Mouse (Mus musculus): Measurements from ENCODE around the gene Ccnt2.
"Not testable (repeated sequence)": the region's sequence is repeated elsewhere in the genome, so short reads cannot be mapped to it uniquely, and the experiment has no call there.

The Ccnt2 gene

GRCm38 (mm10) chr1:127773803-127774500 lies at the start of gene Ccnt2:
Gene Ccnt2 (plus strand): TSS chr1:127774164.
- peak; percentile 97 for ATAC-seq (ENCODE audit: insufficient number of reproducible peaks, low FRiP score, low TSS enrichment)

- ATAC-seq (ENCODE audit: insufficient number of reproducible peaks, low FRiP score, low TSS enrichment): no peak
Observed at GRCm38 (mm10) chr1:127729096-127729495, 44.9 kb upstream of the Ccnt2 start, which contains the start of gene Acmsd. Gene Acmsd (plus strand): TSS chr1:127729413.

GRCm38 (mm10) chr1:127731086-127731485 lies 42.9 kb upstream of the Ccnt2 start:
- ATAC-seq (ENCODE audit: insufficient number of reproducible peaks, low FRiP score, low TSS enrichment): no peak

- ATAC-seq (ENCODE audit: insufficient number of reproducible peaks, low FRiP score, low TSS enrichment): no peak
Observed at GRCm38 (mm10) chr1:127732435-127732834, 41.5 kb upstream of the Ccnt2 start.

GRCm38 (mm10) chr1:127732841-127733240 lies 41.1 kb upstream of the Ccnt2 start:
- no peak for ATAC-seq (ENCODE audit: insufficient number of reproducible peaks, low FRiP score, low TSS enrichment)

GRCm38 (mm10) chr1:127735356-127735755 lies 38.6 kb upstream of the Ccnt2 start:
- no peak for ATAC-seq (ENCODE audit: insufficient number of reproducible peaks, low FRiP score, low TSS enrichment)

GRCm38 (mm10) chr1:127750401-127751102 lies 23.4 kb upstream of the Ccnt2 start:
- ATAC-seq (ENCODE audit: insufficient number of reproducible peaks, low FRiP score, low TSS enrichment): no peak

- no peak for ATAC-seq (ENCODE audit: insufficient number of reproducible peaks, low FRiP score, low TSS enrichment)
Observed at GRCm38 (mm10) chr1:127755806-127756205, 18.2 kb upstream of the Ccnt2 start.

GRCm38 (mm10) chr1:127756331-127757163 lies 17.4 kb upstream of the Ccnt2 start:
- no peak for ATAC-seq (ENCODE audit: insufficient number of reproducible peaks, low FRiP score, low TSS enrichment)

GRCm38 (mm10) chr1:127757164-127757545 lies 16.8 kb upstream of the Ccnt2 start:
- ATAC-seq (ENCODE audit: insufficient number of reproducible peaks, low FRiP score, low TSS enrichment): not testable (repeated sequence)

GRCm38 (mm10) chr1:127765468-127765867 lies 8.5 kb upstream of the Ccnt2 start:
- no peak for ATAC-seq (ENCODE audit: insufficient number of reproducible peaks, low FRiP score, low TSS enrichment)

- ATAC-seq (ENCODE audit: insufficient number of reproducible peaks, low FRiP score, low TSS enrichment): no peak
Observed at GRCm38 (mm10) chr1:127766741-127767140, 7.2 kb upstream of the Ccnt2 start.

- ATAC-seq (ENCODE audit: insufficient number of reproducible peaks, low FRiP score, low TSS enrichment): peak; percentile 33
Observed at GRCm38 (mm10) chr1:127773198-127773802, 664 bp upstream of the Ccnt2 start.

- no peak; the same call in 1 of the 2 replicates for ATAC-seq (ENCODE audit: insufficient number of reproducible peaks, low FRiP score, low TSS enrichment)
Observed at GRCm38 (mm10) chr1:127774501-127774880, 527 bp downstream of the Ccnt2 start.

GRCm38 (mm10) chr1:127775206-127775720 lies 1.3 kb downstream of the Ccnt2 start:
- no peak for ATAC-seq (ENCODE audit: insufficient number of reproducible peaks, low FRiP score, low TSS enrichment)

- no peak for ATAC-seq (ENCODE audit: insufficient number of reproducible peaks, low FRiP score, low TSS enrichment)
Observed at GRCm38 (mm10) chr1:127776246-127776645, 2.3 kb downstream of the Ccnt2 start.

- ATAC-seq (ENCODE audit: insufficient number of reproducible peaks, low FRiP score, low TSS enrichment): no peak
Observed at GRCm38 (mm10) chr1:127778611-127779010, 4.6 kb downstream of the Ccnt2 start.

GRCm38 (mm10) chr1:127780142-127780541 lies 6.2 kb downstream of the Ccnt2 start:
- no peak for ATAC-seq (ENCODE audit: insufficient number of reproducible peaks, low FRiP score, low TSS enrichment)

GRCm38 (mm10) chr1:127780849-127781248 lies 6.9 kb downstream of the Ccnt2 start:
- ATAC-seq (ENCODE audit: insufficient number of reproducible peaks, low FRiP score, low TSS enrichment): no peak

- ATAC-seq (ENCODE audit: insufficient number of reproducible peaks, low FRiP score, low TSS enrichment): no peak
Observed at GRCm38 (mm10) chr1:127783862-127784261, 9.9 kb downstream of the Ccnt2 start.

Data from cerebellum, adult (tissue).